Mouse (Mus musculus) liver, postnatal 0 days (tissue): ENCODE measurements at regions not wholly inside any gene's neighbourhood (a gene's known extent, or its start where the extent isn't known, plus 50 kb on each side); places are given as distances from the start of the nearest gene placed in this dataset.

Source experiments
- ATAC-seq: fragments of 200-750 bp; cut with Nextera tagmentation; 2 replicates; pipeline ENCODE4 v1.8.0; 2017; ENCODE audit warnings: mild to moderate bottlenecking, moderate library complexity
- DNase-seq: peaks from one replicate; pipeline ENCODE4 v3.0.0-alpha.2; 2016
- H3K27ac ChIP-seq: fragments of 300-500 bp; sonication (generic); 2 replicates; pipeline ENCODE4 v1.5.1; 2014; ENCODE audit warnings: antibody characterized with exemption, moderate library complexity, mild to moderate bottlenecking, low read depth
- H3K27me3 ChIP-seq: fragments of 300-500 bp; sonication (generic); 2 replicates; pipeline ENCODE4 v1.6.1; 2014; ENCODE audit warnings: low read length, control low read depth, mixed read lengths; ENCODE audit not compliant: insufficient read depth
- H3K36me3 ChIP-seq: fragments of 300-500 bp; sonication (generic); replicated peaks from 2 replicates; pipeline ENCODE4 v1.6.1; 2014; ENCODE audit warnings: mild to moderate bottlenecking, control low read depth, low read length, moderate library complexity, mixed read lengths; ENCODE audit not compliant: insufficient read depth
- H3K4me1 ChIP-seq: fragments of 300-500 bp; sonication (generic); 2 replicates; pipeline ENCODE4 v1.6.1; 2014; ENCODE audit warnings: antibody characterized with exemption, mild to moderate bottlenecking, control low read depth; ENCODE audit not compliant: insufficient read depth
- H3K4me2 ChIP-seq: fragments of 300-500 bp; sonication (generic); 2 replicates; pipeline ENCODE4 v1.6.1; 2014; ENCODE audit warnings: low read depth, mild to moderate bottlenecking, low read length, moderate library complexity, mixed read lengths
- H3K4me3 ChIP-seq: fragments of 300-500 bp; sonication (generic); 2 replicates; pipeline ENCODE4 v1.5.1; 2014; ENCODE audit warnings: low read depth, low read length
- H3K9ac ChIP-seq: fragments of 300-500 bp; sonication (generic); replicated peaks from 2 replicates; pipeline ENCODE4 v1.6.1; 2014; ENCODE audit warnings: mild to moderate bottlenecking, moderate library complexity
- H3K9me3 ChIP-seq: fragments of 300-500 bp; sonication (generic); 2 replicates; pipeline ENCODE4 v1.6.1; 2016; ENCODE audit warnings: mild to moderate bottlenecking, control low read depth, low read length, mixed read lengths
- CTCF ChIP-seq: sonication (generic); IDR thresholded peaks from 2 replicates; pipeline ENCODE4 v1.5.1; 2016; ENCODE audit warnings: antibody characterized with exemption, low read depth
- EP300 ChIP-seq: IDR thresholded peaks from 2 replicates; pipeline ENCODE4 v1.6.1; 2016; ENCODE audit warnings: antibody characterized with exemption, low read depth, mild to moderate bottlenecking
- WGBS: fragments of 180-500 bp; shearing (Covaris S2); extraction: QIAGEN DNeasy Blood & Tissue Kit; methylation state at CpG from one replicate; pipeline ENCODE4 v1.1.7; 2014; ENCODE audit not compliant: insufficient replicate concordance; 5-methylcytosine and 5-hydroxymethylcytosine counted together

DNA sequence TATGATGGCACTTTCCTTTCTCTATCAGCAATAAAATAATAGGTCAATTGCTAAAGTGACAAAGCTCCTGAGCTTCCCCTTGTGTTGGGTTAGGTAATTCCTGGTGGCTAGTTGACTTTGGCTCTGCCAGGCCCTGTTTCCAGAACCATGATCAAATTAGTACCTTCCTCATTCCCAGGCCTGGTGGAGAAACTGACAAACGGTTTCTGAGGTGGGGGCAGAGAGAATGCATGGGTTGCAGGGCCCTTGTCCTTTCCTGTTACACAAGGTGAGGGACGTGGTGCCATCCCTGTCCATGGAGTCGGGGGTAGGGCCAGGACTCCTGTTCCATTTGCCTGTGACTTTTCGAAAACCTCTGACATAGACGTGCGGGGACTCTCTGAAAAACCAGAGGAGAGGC, 51.2 kb upstream of the Id2 start:
- TF ChIP-seq CTCF (no peak), EP300 (no peak)
- no peak overlapping the region for H3K4me3 ChIP-seq
- H3K9ac ChIP-seq: no peak overlapping the region
- no peaks in the 10 kb centered on the region for H3K27me3 ChIP-seq
- ATAC-seq: no peak
- no peak for DNase-seq
- H3K9me3 ChIP-seq: no peaks in the 10 kb centered on the region
- no peaks in the 10 kb centered on the region for H3K36me3 ChIP-seq
- no peak overlapping the region for H3K4me2 ChIP-seq
- no peak overlapping the region for H3K27ac ChIP-seq
- WGBS: 70% methylated on average over 6 of the region's 6 CpGs
- peaks cover 11% of the 10 kb centered on the region; the same call in 1 of the 2 replicates for H3K4me1 ChIP-seq
